Mouse (Mus musculus): Measurements from ENCODE around the gene Gm17728. TPM values are rescaled to one million over a fixed set of nuclear protein-coding genes. Genes with fewer than 3 reads are reported as not detected.
"Not testable (repeated sequence)": the region's sequence is repeated elsewhere in the genome, so short reads cannot be mapped to it uniquely, and the experiment has no call there.

Gene Gm17728
- total RNA-seq (2021), result not detected
- long read RNA-seq, experiment 1, result 0 reads
- long read RNA-seq, experiment 2, result 0 reads

DNA sequence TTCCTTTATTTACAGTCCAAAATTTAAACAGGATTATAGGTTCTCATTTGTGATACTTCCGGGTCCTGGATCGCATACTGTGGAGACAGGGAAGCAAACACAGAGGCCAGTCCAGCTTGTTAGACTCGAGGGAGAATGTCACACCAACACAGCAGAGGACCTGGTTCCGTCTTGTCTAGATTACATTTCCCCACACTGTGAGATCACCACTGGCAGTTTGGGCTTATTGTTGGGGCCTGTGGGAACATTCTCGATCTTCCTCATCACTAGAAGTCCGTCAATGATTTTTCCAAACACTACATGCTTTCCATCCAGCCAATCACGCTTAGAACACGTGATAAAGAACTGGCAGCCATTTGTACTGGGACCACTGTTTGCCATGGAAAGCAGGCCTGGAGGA, at the start of gene Gm17728:
Gene Gm17728, plus strand, starts transcription at position 301 of the 400 bp plus-strand sequence.
- H3K4me3 ChIP-seq; intact Hi-C loops (cut with DNase I); DNase-seq (ENCODE audit: extremely low spot score in 1 of 2, low spot score in 2 of 2); H3K27ac ChIP-seq: not testable (repeated sequence)

DNA sequence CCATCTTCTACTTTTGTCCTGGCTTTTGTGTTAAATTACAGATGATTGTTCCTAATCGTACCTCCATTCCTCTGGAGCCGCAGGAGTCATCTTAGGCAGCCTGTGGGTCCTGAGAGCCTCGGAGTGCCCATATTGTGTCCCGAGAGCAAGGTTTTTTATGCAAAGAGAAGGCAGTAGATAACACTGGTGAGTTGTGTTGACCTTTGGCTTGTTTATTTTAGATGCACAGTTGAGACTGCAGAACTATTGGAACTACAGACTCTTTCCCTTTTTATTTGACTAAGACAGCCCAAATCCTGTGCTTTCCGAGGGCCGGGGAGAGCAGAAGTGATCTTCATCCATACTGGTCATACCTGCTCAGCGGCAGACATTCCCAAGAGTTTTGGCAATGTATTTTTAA, 24.4 kb upstream of the Gm17728 start:
- H3K4me3 ChIP-seq, result no peak overlapping the region
- intact Hi-C loops (cut with DNase I), result no loop called here
- DNase-seq (ENCODE audit: extremely low spot score in 1 of 2, low spot score in 2 of 2), result no peak
- no peak overlapping the region for H3K27ac ChIP-seq
- no peak for TF ChIP-seq CTCF (IDR thresholded peaks at IDR 0.05)

DNA sequence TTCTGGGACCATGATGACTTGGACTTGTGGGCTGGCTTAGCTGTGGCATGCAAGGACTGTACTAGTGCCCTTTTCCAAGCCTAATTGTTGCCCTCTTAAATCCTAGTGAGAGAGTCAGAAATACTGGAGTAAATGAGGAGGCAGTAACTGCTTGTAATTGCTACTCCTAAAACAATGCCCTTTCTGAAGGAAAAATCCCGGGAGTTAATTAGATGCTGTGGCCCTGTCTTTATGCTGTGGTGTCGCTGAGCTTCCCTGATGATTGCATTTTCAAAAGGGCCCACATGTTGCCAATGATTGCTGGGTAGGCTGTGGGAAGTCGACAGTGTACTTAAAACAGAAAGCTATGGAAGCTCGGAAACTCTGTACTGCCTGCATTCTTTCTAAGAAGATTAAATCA, 23.3 kb upstream of the Gm17728 start:
- intact Hi-C loops (cut with DNase I), result no loop called here
- no peak for DNase-seq (ENCODE audit: extremely low spot score in 1 of 2, low spot score in 2 of 2)
- H3K27ac ChIP-seq, result no peak overlapping the region
- TF ChIP-seq CTCF (IDR thresholded peaks at IDR 0.05), result no peak
- H3K4me3 ChIP-seq, result no peak overlapping the region

DNA sequence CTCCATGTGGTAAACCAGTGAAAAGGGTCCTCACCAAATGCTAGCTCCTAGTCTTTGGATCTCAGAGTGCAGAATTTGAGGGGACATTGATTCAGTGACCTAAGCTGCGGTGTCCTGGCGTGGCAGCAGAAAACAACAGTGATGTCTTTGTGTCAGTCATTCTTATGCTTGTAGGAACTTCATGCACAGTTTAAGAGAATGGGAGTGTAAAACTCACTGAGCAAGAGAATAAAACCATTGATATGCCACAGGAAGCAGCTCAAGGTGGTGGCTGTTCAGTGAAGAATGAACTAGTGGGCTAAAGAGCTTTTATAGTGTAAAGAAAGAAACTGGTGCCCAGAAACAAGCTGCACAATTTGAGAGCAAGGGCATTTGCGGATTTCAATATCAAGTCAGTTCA, 17.9 kb upstream of the Gm17728 start:
- no peak for DNase-seq (ENCODE audit: extremely low spot score in 1 of 2, low spot score in 2 of 2)
- TF ChIP-seq CTCF (IDR thresholded peaks at IDR 0.05), result no peak
- intact Hi-C loops (cut with DNase I), result no loop called here
- Histone ChIP-seq H3K4me3 (no peak overlapping the region), H3K27ac (no peak overlapping the region)

DNA sequence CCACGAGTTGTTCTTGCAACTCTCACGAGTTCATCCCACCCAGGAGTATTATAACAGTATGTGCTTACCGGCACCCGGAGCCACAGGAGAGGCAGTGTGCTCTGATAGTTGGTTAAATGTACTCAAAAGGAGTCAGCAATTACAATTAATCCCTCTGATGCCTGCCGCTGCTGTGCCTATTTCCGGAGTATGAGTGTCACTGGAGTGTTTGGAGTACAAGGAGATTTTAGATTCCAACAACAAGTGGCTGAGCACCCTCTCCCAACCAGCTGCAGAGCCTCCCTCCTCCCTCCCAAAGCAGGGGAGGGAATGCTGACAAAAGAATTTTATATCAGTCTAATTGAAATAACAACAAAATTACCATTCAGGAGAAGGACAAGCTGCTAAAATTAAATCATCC, 14.2 kb upstream of the Gm17728 start:
- TF ChIP-seq CTCF (IDR thresholded peaks at IDR 0.05), result no peak
- Histone ChIP-seq H3K4me3 (no peak overlapping the region), H3K27ac (no peak overlapping the region)
- intact Hi-C loops (cut with DNase I), result no loop called here
- no peak for DNase-seq (ENCODE audit: extremely low spot score in 1 of 2, low spot score in 2 of 2)

DNA sequence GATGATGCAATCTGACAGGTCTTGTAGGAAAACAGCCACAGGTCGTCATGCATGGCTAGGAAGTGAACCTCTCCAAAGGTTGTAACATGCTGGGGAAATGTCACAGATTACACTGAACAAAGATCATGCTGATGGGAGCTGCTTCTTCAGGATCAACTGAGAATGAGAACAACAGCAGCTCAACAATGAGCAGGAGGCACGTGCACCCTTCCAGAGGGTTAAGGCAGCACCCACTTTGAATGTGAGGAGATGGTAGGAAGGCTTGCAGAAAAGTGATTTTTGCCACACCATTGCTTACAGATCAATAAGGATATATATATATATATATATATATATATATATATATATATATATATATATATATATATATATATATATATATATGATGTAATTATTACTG, 2.8 kb upstream of the Gm17728 start:
- intact Hi-C loops (cut with DNase I), result no loop called here
- DNase-seq (ENCODE audit: extremely low spot score in 1 of 2, low spot score in 2 of 2), result no peak
- no peak for TF ChIP-seq CTCF (IDR thresholded peaks at IDR 0.05)
- H3K4me3 ChIP-seq, result no peak overlapping the region
- H3K27ac ChIP-seq, result no peak overlapping the region

DNA sequence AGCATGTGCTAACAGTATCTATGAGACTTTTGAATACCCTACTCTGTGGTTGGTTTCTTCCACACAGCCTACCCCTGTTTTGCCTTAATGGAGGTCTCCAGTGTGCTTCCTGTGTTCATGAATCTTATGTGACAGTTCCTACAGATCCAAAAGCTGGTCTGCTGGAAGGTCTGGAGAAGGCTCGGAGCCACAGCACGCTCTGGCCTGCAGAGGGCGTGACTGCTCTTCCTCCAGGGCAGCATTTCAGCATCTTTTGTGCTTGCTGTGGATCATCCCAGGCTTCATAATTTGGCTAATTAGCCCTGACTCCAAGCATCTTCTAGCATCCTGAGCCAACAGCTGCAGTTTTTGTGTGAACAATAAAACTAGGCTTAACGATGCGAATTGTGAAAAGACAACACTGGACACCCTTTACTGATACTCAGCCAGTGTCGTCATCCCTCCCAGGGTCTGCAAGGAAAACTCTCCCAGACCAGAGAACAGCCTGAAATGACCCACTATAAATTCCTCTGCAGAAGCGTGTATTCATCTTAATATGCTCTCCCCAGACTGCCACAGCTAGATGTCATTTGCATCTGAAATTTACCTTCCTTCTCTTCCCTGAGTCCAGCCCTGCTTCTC, 6.6 kb downstream of the Gm17728 start:
- peak; percentile 49 for TF ChIP-seq CTCF (IDR thresholded peaks at IDR 0.05)
- intact Hi-C loops (cut with DNase I), result loop anchor here (5.0 kb wide), 1 partner anchor 261 kb away; no protein-coding TSS in a partner anchor
- Histone ChIP-seq H3K4me3 (no peak overlapping the region), H3K27ac (peak overlapping the region; percentile 17; the same call in 1 of the 2 replicates)
- peak; percentile 19 to 27 for DNase-seq (ENCODE audit: extremely low spot score in 1 of 2, low spot score in 2 of 2)

DNA sequence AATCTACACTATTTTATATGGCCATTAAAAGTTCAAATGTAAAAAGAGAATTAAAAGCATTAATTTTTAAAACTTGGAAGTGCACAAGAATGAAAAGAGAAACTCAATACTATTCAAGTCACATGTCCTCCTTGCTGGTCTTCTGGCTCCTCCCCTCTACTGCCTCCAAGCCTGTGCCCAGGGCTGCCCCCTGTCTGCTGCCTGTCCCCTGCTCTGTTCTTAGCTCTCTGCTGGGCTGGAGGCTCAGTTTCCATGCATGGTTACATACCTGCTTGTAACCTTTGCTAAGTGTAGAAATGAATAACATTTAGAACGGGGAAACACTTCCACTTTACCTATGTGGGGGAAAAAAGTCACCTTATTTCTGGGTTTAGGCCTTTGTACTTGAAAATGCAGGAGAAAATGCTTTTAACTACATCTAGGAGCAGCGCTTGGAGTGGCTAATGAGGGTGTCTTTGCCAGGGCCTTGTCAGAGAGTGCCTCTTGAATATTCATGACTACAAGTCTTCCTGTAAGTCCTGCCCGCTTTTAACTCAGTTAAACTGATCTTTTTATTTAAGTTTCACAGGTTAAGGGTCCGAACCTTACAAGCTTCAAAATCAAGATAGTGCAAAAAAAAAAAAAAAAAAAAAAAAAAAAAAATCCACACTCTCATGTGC, 18.3 kb downstream of the Gm17728 start:
- Histone ChIP-seq H3K27ac (no peak overlapping the region), H3K4me3 (no peak overlapping the region)
- intact Hi-C loops (cut with DNase I), result no loop called here
- DNase-seq (ENCODE audit: extremely low spot score in 1 of 2, low spot score in 2 of 2), result no peak
- TF ChIP-seq CTCF (IDR thresholded peaks at IDR 0.05), result peak; percentile 11

DNA sequence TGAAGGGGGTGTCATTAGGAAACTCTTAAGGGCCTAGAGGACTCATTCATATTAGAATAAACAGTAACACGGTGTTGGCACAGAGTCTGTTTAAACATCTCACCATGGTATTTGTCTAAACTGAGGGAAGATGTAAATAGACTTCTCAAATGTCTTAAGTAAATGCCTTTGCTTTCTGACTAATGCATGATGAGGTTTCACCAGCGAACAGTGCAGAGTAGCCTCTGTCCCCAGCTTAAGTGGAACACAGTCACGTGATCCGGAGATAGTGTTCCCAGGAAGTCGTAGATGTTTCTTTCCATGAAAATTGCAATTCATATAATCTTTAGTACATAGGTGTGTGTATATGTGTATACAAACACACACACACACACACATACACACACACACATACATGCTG, 34.5 kb downstream of the Gm17728 start:
- Histone ChIP-seq H3K4me3 (no peak overlapping the region), H3K27ac (no peak overlapping the region)
- DNase-seq (ENCODE audit: extremely low spot score in 1 of 2, low spot score in 2 of 2), result no peak
- no peak for TF ChIP-seq CTCF (IDR thresholded peaks at IDR 0.05)
- intact Hi-C loops (cut with DNase I), result no loop called here

DNA sequence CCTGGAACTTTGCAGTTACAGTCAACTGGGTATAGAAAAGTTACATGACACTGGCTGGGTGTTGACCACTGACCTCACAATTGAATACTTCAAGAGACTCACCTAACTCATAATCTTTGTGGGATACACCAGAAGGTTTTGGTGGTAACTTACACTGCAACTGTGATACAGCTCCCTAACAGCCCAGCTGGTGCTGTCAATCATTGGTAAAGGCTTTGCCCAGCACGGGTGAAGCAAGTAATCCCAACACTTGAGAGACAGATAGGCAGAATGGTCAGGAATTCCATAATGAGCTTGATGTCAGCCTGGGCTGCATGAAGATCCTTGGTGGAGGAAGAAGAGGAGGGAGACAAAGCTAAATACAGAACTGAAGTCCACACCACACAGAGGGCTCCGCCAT, 39.0 kb downstream of the Gm17728 start:
- no peak overlapping the region for H3K27ac ChIP-seq

More for the DNA sequence above, 39.0 kb downstream of the Gm17728 start:
- no peak for DNase-seq (ENCODE audit: extremely low spot score in 1 of 2, low spot score in 2 of 2)
- intact Hi-C loops (cut with DNase I), result no loop called here
- TF ChIP-seq CTCF (IDR thresholded peaks at IDR 0.05), result no peak
- H3K4me3 ChIP-seq, result no peak overlapping the region

Other genes with a start within 250 kb of the Gm17728 start
- not detected for gene Pabpc6, start 247.7 kb downstream of the Gm17728 start, total RNA-seq (2021)

All from left cerebral cortex, adult 2 months (tissue).